Mouse (Mus musculus): ENCODE results near the gene Rho. TPM values are rescaled to one million over a fixed set of nuclear protein-coding genes. Genes with fewer than 3 reads are reported as not detected.

The Rho gene
- polyA plus RNA-seq, 1 experiment from 2014 or later = 0.38 TPM

DNA sequence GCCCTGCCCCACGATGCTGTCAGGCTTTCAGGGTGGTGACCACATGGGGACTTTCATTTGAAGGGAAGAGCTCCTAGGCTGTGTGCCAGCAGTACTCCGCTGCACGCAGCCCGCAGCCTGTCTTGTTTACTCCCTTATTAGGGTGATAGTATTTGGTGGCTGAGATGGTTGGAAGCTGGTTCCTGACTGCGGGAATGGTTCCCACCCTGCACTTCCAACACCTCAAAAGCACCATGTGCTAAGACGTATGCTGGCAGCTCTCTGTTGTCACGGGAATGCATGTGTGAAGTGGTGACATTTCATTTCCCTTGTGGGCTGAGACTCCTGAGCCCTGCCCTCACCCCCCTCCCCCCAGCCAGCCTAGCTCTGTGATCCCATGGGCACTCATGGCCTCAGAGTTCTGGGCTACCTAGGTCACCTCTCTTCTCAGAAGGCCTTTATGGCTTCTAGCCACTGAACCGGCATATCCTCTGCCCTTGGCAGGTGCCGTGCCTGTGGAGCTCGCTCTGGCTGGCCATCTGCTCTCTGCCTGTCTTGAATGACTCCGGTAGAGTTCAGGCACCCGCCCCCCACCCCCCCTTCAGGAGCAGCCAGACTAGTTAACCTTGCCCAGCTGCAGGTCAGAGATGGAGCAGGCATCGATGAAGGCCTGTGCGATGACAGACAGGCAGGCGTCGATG lies 25.5 kb downstream of the Rho start:
- 0 out of 2 replicates have a peak overlapping the region, but pooled peaks have one; percentile 4 for H3K27ac ChIP-seq
- H3K4me3 ChIP-seq (replicated peaks) = no peak overlapping the region
- no peaks in the 10 kb centered on the region for H3K9me3 ChIP-seq
- peaks cover 36% of the 10 kb centered on the region for H3K4me1 ChIP-seq (replicated peaks)
- peak overlapping the region; percentile 15 for H3K4me2 ChIP-seq
- H3K27me3 ChIP-seq = no peaks in the 10 kb centered on the region; the same call in 1 of the 2 replicates
- no peak for ATAC-seq (ENCODE audit: insufficient number of reproducible peaks, insufficient read depth, low FRiP score, low TSS enrichment, low read depth)
- 30% methylated on average over 16 of the region's 16 CpGs for WGBS
- H3K36me3 ChIP-seq = no peaks in the 10 kb centered on the region
- H3K9ac ChIP-seq (replicated peaks) = no peak overlapping the region

DNA sequence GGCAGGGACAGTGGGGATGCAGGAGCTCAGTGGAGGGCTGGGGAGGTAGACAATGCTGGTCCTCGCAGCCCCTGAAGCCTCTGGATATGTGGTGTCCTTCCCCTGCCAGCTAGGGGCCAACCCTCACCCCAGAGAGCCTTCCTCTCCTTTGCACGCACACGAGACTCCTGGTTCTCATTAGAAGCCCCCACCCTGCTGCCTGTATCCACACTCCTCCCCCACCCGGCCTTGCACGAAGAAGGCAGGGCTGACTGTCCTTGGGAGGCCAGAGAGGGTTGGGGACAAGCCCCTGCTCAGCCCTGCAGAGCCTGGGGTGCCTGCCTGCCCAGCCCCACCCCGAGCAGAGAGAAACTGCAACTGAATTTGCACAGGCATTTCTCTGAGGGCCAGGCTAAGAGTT lies 26.1 kb downstream of the Rho start:
- peak overlapping the region; percentile 15; the same call in 1 of the 2 replicates for H3K4me2 ChIP-seq
- WGBS = 15% methylated on average over 6 of the region's 6 CpGs
- H3K27ac ChIP-seq = 0 out of 2 replicates have a peak overlapping the region, but pooled peaks have one; percentile 23
- H3K4me1 ChIP-seq (replicated peaks) = peaks cover 36% of the 10 kb centered on the region
- no peak overlapping the region for H3K4me3 ChIP-seq (replicated peaks)
- no peaks in the 10 kb centered on the region for H3K36me3 ChIP-seq
- H3K9ac ChIP-seq (replicated peaks) = no peak overlapping the region
- no peak for ATAC-seq (ENCODE audit: insufficient number of reproducible peaks, insufficient read depth, low FRiP score, low TSS enrichment, low read depth)
- H3K27me3 ChIP-seq = peaks cover 4% of the 10 kb centered on the region
- no peaks in the 10 kb centered on the region for H3K9me3 ChIP-seq

DNA sequence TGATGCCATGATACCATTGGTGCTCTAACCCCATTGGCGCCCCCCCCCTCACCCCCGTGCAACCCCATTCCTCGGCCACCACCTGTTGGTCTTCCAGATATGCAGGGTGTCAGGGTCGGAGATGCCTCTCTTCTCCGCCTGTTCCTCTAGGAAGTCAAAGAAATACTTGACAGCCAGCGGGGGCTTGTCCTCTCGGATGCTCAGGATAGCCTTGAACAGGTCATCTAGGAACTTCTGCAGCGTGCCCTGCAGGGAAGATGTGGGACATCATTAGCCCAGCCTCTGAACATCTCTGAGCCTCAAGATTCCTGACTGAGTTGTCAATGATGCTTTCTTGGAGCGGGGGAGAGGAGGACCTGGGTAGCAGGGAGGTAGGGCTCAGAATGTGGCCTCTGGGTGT lies 26.9 kb downstream of the Rho start:
- ATAC-seq (ENCODE audit: insufficient number of reproducible peaks, insufficient read depth, low FRiP score, low TSS enrichment, low read depth) = no peak
- WGBS = 90% methylated on average over 9 of the region's 9 CpGs
- no peak overlapping the region for H3K27ac ChIP-seq

DNA sequence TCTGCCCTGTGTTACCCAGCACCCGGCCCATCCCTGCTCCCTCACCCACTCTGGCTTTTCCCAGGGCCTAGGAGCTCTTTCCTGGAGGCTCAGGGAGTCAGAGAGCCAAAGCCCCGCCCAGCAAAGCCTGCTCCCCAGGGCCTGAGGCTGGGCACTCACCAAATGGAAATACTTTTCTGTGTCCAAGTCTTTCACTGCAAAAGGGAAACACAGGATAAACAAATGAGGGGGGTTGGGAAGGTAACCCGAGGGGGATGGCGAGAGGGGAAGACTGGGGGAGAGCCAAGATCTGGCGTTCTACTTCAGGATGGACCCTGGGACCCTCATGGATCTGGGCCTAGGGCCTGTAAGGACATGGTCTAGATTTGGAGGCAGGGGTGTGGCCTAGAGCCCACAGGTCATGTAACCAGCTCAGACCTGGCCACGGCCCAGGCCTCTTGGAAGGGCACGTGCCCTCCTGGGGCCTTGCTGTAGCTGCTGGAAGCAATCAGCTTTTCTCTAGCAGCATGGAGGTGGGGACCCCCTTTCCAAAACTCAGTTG lies 27.7 kb downstream of the Rho start:
- peaks cover 17% of the 10 kb centered on the region for H3K27me3 ChIP-seq
- no peak for ATAC-seq (ENCODE audit: insufficient number of reproducible peaks, insufficient read depth, low FRiP score, low TSS enrichment, low read depth)
- no peak overlapping the region for H3K4me2 ChIP-seq
- WGBS = 74% methylated on average over 7 of the region's 7 CpGs
- no peaks in the 10 kb centered on the region for H3K36me3 ChIP-seq
- peaks cover 36% of the 10 kb centered on the region for H3K4me1 ChIP-seq (replicated peaks)
- H3K27ac ChIP-seq = no peak overlapping the region
- no peaks in the 10 kb centered on the region for H3K9me3 ChIP-seq
- H3K4me3 ChIP-seq (replicated peaks) = no peak overlapping the region
- H3K9ac ChIP-seq (replicated peaks) = no peak overlapping the region

More for the DNA sequence above, 26.9 kb downstream of the Rho start:
- no peak overlapping the region for H3K4me3 ChIP-seq (replicated peaks)
- no peak overlapping the region for H3K9ac ChIP-seq (replicated peaks)
- no peaks in the 10 kb centered on the region for H3K36me3 ChIP-seq
- H3K9me3 ChIP-seq = no peaks in the 10 kb centered on the region
- no peak overlapping the region for H3K4me2 ChIP-seq
- peaks cover 36% of the 10 kb centered on the region for H3K4me1 ChIP-seq (replicated peaks)
- peaks cover 10% of the 10 kb centered on the region for H3K27me3 ChIP-seq

DNA sequence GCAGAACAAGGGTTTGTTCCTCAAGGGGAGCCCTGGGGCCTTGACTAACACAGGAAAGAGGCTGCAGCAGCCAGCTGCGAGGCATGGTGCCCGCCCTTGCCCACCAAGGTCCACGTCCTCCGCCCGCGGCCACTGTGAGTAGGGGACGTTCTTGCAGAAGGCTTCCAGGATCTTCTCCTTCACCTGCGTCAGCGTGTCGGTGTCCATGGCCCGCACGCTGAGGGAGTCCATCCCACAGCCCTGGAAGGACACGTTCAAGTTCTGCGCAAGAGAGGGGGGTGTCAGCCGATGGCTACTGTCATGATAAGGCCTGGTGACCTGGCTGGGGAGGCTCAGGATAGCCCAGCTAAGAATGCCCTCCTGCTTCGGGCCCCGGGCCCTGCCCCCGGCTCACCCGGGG lies 28.8 kb downstream of the Rho start:
- peaks cover 29% of the 10 kb centered on the region for H3K4me1 ChIP-seq (replicated peaks)
- no peak for ATAC-seq (ENCODE audit: insufficient number of reproducible peaks, insufficient read depth, low FRiP score, low TSS enrichment, low read depth)
- WGBS = 96% methylated on average over 19 of the region's 19 CpGs

DNA sequence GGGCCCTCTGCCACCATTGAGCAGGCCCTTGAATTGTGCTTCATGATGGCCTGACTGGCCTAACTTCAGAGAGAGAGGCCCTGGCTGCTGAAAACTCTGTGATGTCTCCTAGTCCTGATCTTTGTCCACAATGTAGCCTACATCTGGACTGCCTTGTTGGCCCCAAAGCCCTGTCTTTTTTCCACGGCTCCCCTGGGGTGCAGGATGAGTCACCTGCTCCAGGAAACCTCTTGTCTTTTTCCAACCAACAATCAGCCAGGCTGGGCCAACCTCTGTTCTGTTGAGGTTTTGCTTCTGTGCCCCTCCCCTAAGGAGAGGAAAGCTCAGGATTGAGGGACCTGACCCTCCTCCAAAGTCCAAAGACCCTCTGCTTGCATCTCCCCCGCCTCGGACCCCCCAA lies 30.2 kb downstream of the Rho start:
- Histone ChIP-seq H3K4me3 (replicated peaks) (no peak overlapping the region), H3K27me3 (peaks cover 17% of the 10 kb centered on the region), H3K9ac (replicated peaks) (no peak overlapping the region), H3K36me3 (peaks cover 5% of the 10 kb centered on the region; the same call in 1 of the 2 replicates), H3K27ac (no peak overlapping the region), H3K4me2 (no peak overlapping the region), H3K9me3 (no peaks in the 10 kb centered on the region), H3K4me1 (replicated peaks) (peaks cover 21% of the 10 kb centered on the region)
- 94% methylated on average over 3 of the region's 3 CpGs for WGBS
- no peak for ATAC-seq (ENCODE audit: insufficient number of reproducible peaks, insufficient read depth, low FRiP score, low TSS enrichment, low read depth)

More for the DNA sequence above, 28.8 kb downstream of the Rho start:
- no peak overlapping the region for H3K9ac ChIP-seq (replicated peaks)
- H3K27me3 ChIP-seq = peaks cover 17% of the 10 kb centered on the region
- H3K36me3 ChIP-seq = no peaks in the 10 kb centered on the region
- H3K4me2 ChIP-seq = no peak overlapping the region
- H3K27ac ChIP-seq = no peak overlapping the region
- no peaks in the 10 kb centered on the region for H3K9me3 ChIP-seq
- no peak overlapping the region for H3K4me3 ChIP-seq (replicated peaks)

DNA sequence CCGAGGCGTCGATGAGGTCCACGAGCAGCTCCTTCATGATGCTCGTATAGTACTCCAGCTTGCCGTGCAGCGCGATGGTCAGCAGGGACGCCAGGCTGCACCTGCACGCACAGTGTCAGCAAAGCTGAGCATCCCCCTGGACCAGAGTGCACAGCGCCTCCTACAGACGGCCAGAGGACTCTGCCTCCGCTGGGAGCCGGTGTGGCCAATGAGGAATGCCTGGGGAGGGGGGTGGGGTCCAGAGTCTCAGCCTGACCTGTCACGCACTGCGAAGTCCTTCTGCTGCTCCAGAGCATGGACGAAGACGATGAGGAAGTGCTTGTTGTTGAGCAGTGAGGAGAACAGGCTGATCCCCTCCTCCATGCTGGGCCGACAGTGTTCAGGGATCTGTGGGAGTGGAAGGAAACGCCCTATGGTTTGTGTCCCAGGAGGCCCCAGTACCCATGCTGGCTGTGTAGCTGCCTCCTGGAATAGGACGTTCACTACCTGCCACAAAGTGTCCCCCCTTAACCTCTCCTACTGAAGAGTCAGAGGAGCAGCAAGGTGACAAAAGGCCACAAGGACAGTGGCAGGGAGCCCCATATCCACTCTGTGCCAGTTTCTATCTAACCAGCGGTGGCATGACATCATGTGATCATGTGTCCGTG lies 31.0 kb downstream of the Rho start:
- no peak overlapping the region for H3K27ac ChIP-seq
- no peak overlapping the region for H3K4me3 ChIP-seq (replicated peaks)
- peaks cover 5% of the 10 kb centered on the region; the same call in 1 of the 2 replicates for H3K36me3 ChIP-seq
- H3K4me2 ChIP-seq = no peak overlapping the region
- H3K9ac ChIP-seq (replicated peaks) = no peak overlapping the region
- no peak for ATAC-seq (ENCODE audit: insufficient number of reproducible peaks, insufficient read depth, low FRiP score, low TSS enrichment, low read depth)
- peaks cover 13% of the 10 kb centered on the region for H3K4me1 ChIP-seq (replicated peaks)
- WGBS = 43% methylated on average over 23 of the region's 23 CpGs
- H3K27me3 ChIP-seq = peaks cover 17% of the 10 kb centered on the region
- no peaks in the 10 kb centered on the region for H3K9me3 ChIP-seq

DNA sequence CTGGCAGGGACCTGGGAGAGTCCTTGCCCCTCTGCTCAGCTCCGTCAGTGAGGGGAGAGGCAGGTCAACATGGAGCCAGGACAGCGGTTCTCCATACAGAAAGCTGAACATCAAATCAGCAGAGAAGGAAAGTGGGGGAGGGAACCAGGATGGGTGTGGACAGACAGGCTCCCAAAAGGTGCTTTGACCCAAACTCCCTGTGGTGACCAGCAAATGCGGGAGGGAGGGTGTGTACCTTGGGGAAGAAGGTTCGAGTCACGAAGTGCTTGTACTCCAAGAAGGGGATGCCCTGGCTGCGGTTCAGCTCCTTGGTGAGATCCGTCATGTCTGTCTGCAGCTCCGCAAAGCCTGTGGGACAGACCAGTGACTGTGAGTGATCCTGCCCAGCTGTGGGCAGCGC lies 32.1 kb downstream of the Rho start:
- no peaks in the 10 kb centered on the region for H3K9me3 ChIP-seq
- peaks cover 14% of the 10 kb centered on the region for H3K4me1 ChIP-seq (replicated peaks)
- no peak for ATAC-seq (ENCODE audit: insufficient number of reproducible peaks, insufficient read depth, low FRiP score, low TSS enrichment, low read depth)
- H3K27ac ChIP-seq = no peak overlapping the region
- no peak overlapping the region for H3K4me2 ChIP-seq
- no peak overlapping the region for H3K4me3 ChIP-seq (replicated peaks)
- H3K36me3 ChIP-seq = peaks cover 5% of the 10 kb centered on the region; the same call in 1 of the 2 replicates
- WGBS = 78% methylated on average over 9 of the region's 9 CpGs
- H3K9ac ChIP-seq (replicated peaks) = no peak overlapping the region
- H3K27me3 ChIP-seq = peaks cover 17% of the 10 kb centered on the region

DNA sequence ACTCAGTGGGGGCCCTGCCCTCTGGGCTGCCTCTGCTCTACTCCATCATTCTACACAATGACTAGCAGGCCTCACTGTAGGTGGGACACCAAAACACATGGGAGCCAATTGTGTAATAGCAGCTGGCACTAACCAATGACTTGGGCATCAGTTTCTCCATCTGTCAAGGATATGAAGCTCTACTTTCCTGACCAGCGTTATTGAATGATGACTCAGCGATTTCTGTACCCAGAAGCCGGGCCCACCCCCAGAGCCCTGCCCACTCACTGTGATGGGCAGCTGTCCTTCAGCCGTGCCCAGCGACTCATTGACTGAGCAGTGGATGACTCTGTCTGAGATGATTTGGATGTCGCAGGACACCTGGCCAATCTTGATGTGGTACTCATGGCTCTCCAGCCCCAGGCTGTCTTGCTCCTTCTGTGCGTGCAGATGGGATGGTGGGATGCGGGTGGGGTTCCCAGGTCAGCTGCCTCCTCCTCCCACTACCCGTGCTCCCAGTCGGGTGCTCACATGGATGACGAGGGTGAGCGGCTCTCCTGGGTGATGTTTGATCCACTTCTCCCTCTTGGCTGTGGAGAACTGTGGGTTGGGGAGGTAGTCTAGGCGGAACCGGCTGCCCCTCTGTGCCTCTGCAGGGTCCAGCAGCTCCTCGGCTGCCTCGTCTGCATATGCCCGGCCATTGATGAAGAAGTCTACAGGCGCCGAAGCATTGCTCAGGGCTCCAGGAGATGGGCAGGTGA lies 34.8 kb downstream of the Rho start:
- ATAC-seq (ENCODE audit: insufficient number of reproducible peaks, insufficient read depth, low FRiP score, low TSS enrichment, low read depth) = no peak
- no peak overlapping the region for H3K4me3 ChIP-seq (replicated peaks)
- H3K9me3 ChIP-seq = no peaks in the 10 kb centered on the region
- H3K4me1 ChIP-seq (replicated peaks) = peaks cover 33% of the 10 kb centered on the region
- WGBS = 92% methylated on average over 19 of the region's 19 CpGs
- no peak overlapping the region for H3K9ac ChIP-seq (replicated peaks)
- peaks cover 17% of the 10 kb centered on the region for H3K27me3 ChIP-seq
- no peak overlapping the region for H3K4me2 ChIP-seq
- no peak overlapping the region for H3K27ac ChIP-seq
- peaks cover 5% of the 10 kb centered on the region; the same call in 1 of the 2 replicates for H3K36me3 ChIP-seq

DNA sequence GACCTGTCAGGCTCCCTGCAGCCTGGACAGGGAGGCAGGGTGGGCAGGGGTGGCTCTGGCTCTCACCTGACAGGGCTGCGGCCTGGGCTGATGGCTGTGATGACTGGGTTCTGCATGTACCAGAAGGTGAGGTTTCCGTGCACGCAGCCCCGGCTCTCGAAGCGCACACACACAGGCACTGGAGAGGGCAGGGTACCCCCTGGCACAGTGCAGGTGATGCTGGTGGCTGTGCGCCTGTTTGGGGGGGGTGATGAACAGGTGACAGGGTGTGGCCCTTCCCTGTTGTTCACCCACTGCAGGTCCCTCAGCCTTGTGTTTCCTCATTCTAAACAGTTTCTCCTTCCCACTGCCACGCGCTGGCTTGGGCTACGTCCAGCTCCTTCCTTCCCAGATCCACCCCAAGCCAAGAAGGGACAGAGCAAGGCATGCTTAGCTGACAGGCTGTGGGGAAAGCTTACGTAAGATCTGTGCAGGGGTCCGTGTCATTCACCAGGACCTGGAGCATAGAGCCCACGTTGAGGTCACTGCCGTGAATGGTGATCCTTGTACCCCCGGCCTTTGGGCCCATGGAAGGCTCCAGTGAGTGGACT lies 35.8 kb downstream of the Rho start:
- Histone ChIP-seq H3K9ac (replicated peaks) (no peak overlapping the region), H3K36me3 (peaks cover 5% of the 10 kb centered on the region; the same call in 1 of the 2 replicates), H3K4me2 (no peak overlapping the region), H3K4me1 (replicated peaks) (peaks cover 42% of the 10 kb centered on the region), H3K9me3 (no peaks in the 10 kb centered on the region), H3K27me3 (peaks cover 16% of the 10 kb centered on the region), H3K4me3 (replicated peaks) (no peak overlapping the region), H3K27ac (no peak overlapping the region)
- WGBS = 92% methylated on average over 15 of the region's 15 CpGs
- ATAC-seq (ENCODE audit: insufficient number of reproducible peaks, insufficient read depth, low FRiP score, low TSS enrichment, low read depth) = no peak

Measured in limb, embryonic 12.5 days (tissue).